Mouse (Mus musculus) R1 (cell line): ENCODE results near the gene Idi2.
"Not testable (repeated sequence)": the region's sequence is repeated elsewhere in the genome, so short reads cannot be mapped to it uniquely, and the experiment has no call there.

Experiments used
- DNase-seq: peaks from one replicate; pipeline ENCODE4 v3.0.0-alpha.2; 2018; ENCODE audit warnings: low read depth, low spot score

Idi2 gene

GRCm38 (mm10) chr13:8995990-8996786 lies 43.5 kb downstream of the Idi2 start, which contains the start of gene Gtpbp4:
Gtpbp4 (minus strand) TSS chr13:8996083.
- DNase-seq, result peak; percentile 98

DNA sequence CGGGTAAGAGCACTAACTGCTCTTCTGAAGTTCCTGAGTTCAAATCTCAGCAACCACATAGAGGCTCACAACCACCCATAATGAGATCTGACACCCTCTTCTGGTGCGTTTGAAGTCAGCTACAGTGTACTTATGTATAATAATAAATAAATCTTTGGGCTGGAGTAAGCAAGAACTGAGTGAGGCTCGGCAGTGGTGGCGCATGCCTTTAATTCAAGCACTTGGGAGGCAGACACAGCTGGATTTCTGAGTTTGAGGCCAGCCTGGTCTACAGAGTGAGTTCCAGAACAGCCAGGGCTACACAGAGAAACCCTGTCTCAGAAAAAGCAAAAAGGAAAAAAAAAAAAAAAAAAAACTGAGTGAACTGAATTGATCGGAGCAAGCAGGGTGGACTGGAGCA lies 44.6 kb downstream of the Idi2 start:
- DNase-seq, result not testable (repeated sequence)

DNA sequence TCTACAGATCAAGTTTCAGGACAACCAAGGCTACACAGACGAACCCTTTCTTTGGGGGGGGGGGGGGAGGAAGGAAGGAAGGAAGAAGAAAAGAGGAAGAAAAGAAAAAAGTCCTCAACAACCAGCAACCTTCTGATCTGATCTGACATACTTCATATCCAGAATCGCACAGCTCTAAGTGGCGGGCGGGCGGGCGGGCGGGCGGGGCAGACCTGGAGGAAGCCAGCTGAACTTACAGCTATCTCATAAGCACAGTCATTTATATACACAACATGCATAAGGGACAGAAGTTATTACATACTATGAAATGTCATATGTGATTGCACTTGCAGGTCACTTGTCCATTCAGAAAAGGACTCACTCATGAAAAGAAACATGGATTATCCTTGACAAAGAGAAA lies 46.8 kb downstream of the Idi2 start:
- DNase-seq, result no peak

DNA sequence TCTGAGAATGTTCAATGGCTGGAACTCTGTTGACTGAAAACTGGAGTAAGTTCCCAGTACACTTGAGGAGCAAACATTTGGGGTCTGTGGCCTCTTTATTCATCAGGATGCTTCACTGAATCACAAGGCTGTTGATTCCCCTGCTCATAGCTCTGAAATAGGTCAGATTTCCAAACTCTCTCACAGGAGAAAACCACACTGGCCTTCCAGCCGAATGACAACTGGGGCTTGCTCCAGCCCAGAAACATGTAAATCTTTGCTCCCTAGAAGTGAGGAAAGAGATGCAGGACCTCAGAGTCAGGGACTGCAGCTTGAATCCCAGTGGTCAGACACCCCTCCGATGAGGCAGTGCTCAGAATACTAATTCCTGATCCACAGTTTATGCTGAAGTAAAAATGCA lies 50.6 kb downstream of the Idi2 start:
- no peak for DNase-seq
